15 mouse cellular contexts compared by ENCODE assay signal in the genomic region with DNA sequence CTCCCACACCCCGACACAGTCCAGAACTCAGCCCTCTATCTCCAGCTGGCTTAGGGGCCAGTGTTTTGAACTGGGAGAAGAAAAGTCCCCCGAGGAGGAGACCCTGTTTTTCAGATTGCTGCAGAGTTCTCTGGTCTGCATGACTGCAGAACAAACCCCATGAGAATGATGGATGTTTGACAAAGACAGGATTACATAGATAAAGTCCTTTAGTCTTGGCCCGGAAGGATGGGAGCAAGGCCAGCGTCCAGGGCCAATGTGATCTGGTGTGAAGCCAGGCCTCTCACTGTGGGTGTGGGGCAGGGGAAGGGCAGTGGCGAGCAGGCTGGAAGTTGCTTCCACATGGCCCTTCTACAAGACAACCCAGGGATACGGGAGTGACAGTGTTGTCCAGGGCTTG. TPM values are rescaled to one million over a fixed set of nuclear protein-coding genes. Genes with fewer than 3 reads are reported as not detected.
DNase-seq lines count a peak whose midpoint lies in the region; ATAC-seq lines count a peak whose summit lies in the region.
"Had no signal": no experiment of that assay in that cellular context is flagged by ENCODE, and none has a peak within 500 bp of the region (broad histone marks: within the 10 kb centered on the region; RNA-seq: fewer than 3 reads in every experiment).

No protein-coding gene starts in this region.

- peaks cover 24% of the 10 kb centered on the region for H3K4me1 ChIP-seq in kidney, embryonic 14.5 days (ENCODE audit: control insufficient read depth, insufficient read depth, low read length)

- H3K4me2 ChIP-seq in kidney, embryonic 14.5 days (replicated peaks; ENCODE audit: low read depth, low read length) = no peak overlapping the region
- H3K4me2 ChIP-seq: limb, embryonic 15.5 days; neural tube, embryonic 15.5 days had no signal

- peaks cover 9% of the 10 kb centered on the region for H3K36me3 ChIP-seq in kidney, embryonic 14.5 days (ENCODE audit: control insufficient read depth, insufficient read depth, low read length)
- H3K36me3 ChIP-seq: limb, embryonic 15.5 days; neural tube, embryonic 15.5 days had no signal

- ATAC-seq in kidney, embryonic 14.5 days (ENCODE audit: low FRiP score, low TSS enrichment) = no peak

- H3K9ac ChIP-seq in kidney, embryonic 14.5 days (ENCODE audit: low read depth, low read length) = no peak overlapping the region
- H3K9ac ChIP-seq: limb, embryonic 15.5 days; neural tube, embryonic 15.5 days had no signal

- 75% methylated on average over 6 of the region's 6 CpGs for WGBS in kidney, embryonic 14.5 days

- H3K27me3 ChIP-seq in kidney, embryonic 14.5 days (ENCODE audit: control insufficient read depth, insufficient read depth, low read length) = no peaks in the 10 kb centered on the region
- H3K27me3 ChIP-seq: neural tube, embryonic 15.5 days had no signal

- intact Hi-C loops in heart, postnatal 10 days (cut with DNase I) = no loop called here

- peak; percentile 52 for DNase-seq in kidney, postnatal 10 days
- peak; percentile 90 for DNase-seq in adrenal gland, adult 2 months
- peak; percentile 88 to 89 for DNase-seq in adrenal gland, postnatal 36 days
- DNase-seq in heart, postnatal 10 days = peak; percentile 66 to 68
- no peak for DNase-seq in frontal cortex, postnatal 25 days (ENCODE audit: low spot score in 2 of 2)
- DNase-seq in layer of hippocampus, postnatal 25 days (ENCODE audit: extremely low spot score in 1 of 2, low spot score in 1 of 2) = no peak
- DNase-seq: gastrocnemius, adult 2 months; kidney, adult 18-20 months; layer of hippocampus, adult 9-11 months; right cerebral cortex, postnatal 25 days had no signal

- H3K27ac ChIP-seq in kidney, embryonic 14.5 days (ENCODE audit: low read depth, low read length) = no peak overlapping the region
- H3K27ac ChIP-seq: embryonic facial prominence, embryonic 10.5 days; gastrocnemius, adult 2 months; limb, embryonic 15.5 days; macrophage; neural tube, embryonic 15.5 days had no signal

- no peaks in the 10 kb centered on the region for H3K9me3 ChIP-seq in kidney, embryonic 14.5 days (ENCODE audit: control insufficient read depth, low read length)
- H3K9me3 ChIP-seq: embryonic facial prominence, embryonic 10.5 days; limb, embryonic 15.5 days; neural tube, embryonic 15.5 days had no signal

- H3K4me3 ChIP-seq in kidney, embryonic 14.5 days (ENCODE audit: low read length) = no peak overlapping the region
- H3K4me3 ChIP-seq: embryonic facial prominence, embryonic 10.5 days; gastrocnemius, adult 2 months; limb, embryonic 15.5 days; neural tube, embryonic 15.5 days had no signal

RNA-seq across cellular contexts. Expression of a gene that starts 36.1 kb away (rescaled TPM):
- polyA plus RNA-seq in kidney, embryonic 14.5 days (2014; fragmentation: Nextera tagmentation; extraction: Ambion mirVana) = 26.4 and 46.6 TPM in 2 replicates
- 10 to 100 TPM; 58.6 to 64.7 TPM for total RNA-seq in adrenal gland, adult 2 months (2021)
- polyA plus RNA-seq in adrenal gland, adult 2 months (2012; rRNA removed) = 123 and 179 TPM in 2 replicates
- 10 to 100 TPM; 48.9 to 70.7 TPM for total RNA-seq in adrenal gland, postnatal 36 days (2021)
- 10 to 100 TPM; 77.4 to 80.7 TPM for total RNA-seq in heart, postnatal 10 days (2021)
- total RNA-seq in layer of hippocampus, postnatal 25 days (2021) = 10 to 100 TPM; 73.9 to 75.7 TPM

Comparison
In these comparisons a context has a peak if more than half of its experiments do, and no peak if none do; other contexts are left out.
1. DNase-seq: peak in kidney, postnatal 10 days (single experiment), adrenal gland, adult 2 months (single experiment), adrenal gland, postnatal 36 days (2 of 2) and heart, postnatal 10 days (2 of 2); none in frontal cortex, postnatal 25 days (0 of 2) and layer of hippocampus, postnatal 25 days (0 of 2).